Mouse (Mus musculus) induced T-regulatory cell, adult 2 months (primary cell): Measurements from ENCODE around the gene Tiparp.

Experiments
- DNase-seq: peaks from one replicate; pipeline ENCODE4 v3.0.0-alpha.2; 2012; ENCODE audit warnings: low read depth

Tiparp gene

DNA sequence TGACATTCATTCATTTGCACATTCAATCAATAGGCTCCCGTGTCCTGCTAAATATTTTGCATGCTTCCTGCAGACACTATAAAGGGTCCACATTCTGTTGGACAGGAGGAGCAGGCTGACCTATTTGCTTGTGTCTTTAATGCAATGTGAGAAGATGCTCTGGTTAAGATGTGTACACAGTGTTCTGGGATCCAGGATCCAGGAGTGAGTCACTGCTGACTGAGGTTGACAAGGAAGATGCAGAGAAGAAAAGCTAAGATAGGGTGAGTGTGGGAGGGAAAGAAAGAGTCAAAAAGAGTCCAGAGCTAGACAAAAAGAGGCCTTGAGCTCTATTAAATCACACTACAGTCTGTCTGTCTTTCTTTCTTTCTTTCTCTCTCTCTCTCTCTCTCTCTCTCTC lies 56.1 kb downstream of the Tiparp start:
- no peak for DNase-seq

DNA sequence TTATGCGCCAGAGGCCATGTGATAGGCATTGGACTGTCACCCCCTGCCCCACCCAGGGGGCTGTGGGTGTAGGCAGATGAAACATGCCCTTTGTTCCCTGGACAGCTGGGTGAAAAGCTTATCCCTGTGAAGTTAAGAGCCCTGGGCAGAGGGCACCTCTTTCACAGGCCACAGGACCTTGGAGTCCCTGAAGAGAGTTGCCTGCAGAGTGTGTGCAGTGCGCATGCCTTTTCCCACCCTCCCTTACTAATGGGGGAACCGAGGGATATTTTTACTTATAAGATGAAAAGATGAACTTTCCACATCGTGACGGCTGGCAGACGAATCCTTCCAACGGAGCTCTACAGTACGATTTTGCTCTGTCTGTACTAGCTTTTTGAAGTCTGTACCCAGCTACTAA lies 57.1 kb downstream of the Tiparp start:
- DNase-seq, result no peak

DNA sequence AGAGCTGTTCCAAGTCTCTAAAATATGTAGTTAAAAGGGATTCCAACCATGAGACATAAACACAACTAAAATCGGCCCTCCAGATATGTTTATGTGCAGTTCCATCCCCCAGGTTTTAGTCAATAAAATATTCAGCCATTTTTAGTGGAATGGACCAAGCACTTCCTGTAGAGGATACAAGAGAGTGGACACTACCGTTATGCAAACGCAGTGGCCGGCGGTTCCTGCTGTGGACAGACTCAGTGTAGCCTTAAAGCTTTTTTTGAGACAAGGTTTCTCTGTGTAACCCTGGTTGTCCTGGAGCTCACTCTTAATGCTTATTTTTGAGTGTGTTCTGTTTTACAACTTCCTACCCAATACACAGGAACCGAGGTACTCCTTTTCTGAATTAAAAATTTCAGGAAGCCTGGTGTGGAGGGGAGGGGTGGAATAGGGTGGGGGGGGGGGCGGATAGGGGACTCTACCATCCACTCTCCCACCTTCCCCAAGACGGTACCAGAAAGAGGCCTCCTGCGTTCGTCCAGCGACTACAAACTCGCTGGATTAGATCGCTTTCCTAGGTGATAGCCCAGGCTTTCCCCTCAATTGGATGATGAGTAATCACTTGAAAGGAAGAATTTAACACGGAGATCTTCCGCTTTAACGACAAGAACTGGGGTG lies 57.7 kb downstream of the Tiparp start:
- DNase-seq, result peak; percentile 4

DNA sequence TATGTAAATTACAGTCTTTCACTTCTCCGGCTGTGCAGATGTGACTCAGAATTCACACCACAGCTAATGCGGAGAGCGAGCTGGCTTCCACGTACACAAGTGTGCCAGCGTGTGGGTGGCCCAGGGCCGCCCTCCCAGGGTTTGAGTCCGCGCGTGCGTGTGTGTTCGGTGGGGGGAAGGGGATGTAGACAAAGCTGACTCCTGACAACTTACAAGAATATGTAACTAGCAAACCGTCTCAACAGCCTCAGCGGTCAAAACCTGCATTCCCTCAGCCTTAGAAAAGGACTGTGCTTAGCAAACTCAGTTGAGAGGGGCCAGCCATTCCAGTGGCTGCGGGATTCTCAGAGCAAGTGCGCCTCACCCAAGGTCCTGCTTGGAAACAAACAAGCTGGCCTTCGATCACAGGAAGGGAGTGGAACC lies 58.3 kb downstream of the Tiparp start:
- peak; percentile 70 for DNase-seq

DNA sequence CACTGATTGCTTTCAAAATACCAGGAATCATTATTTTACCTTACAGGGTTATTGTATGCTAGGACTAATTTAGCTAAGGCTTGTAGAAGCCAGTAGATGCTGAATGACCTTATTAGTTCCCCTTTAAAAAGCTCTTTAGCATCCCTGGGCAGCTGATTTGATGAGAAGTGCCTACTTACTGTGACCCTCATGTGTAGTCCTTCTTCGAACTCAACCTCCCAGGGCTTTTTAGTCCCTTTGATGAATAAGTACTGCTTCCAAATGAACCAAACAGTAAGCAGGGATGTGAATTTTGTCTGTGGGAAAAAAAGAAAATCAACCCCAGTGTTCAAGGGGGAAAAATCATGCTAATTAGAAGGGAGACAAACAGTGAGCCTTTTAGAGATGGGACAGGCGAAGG lies 58.8 kb downstream of the Tiparp start:
- DNase-seq, result peak; percentile 9

DNA sequence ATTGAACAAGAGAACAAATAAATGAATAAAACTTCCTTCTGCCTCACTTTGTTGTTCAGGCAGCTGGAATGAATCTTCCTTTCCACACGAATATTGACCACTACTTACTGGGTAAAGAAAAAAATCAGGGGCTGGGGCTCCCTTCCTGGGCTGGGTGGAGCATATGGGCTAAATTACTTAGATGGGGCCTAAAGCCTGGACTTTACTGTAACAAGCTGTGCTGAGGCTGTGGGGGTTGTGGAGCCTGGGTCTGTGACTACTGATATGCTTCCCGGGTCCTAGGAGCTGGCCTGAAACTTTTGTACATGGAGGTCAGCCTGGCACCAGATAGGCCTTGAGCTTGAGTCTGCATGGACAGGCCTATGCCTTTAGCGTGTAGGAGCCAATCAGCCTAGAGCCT lies 60.2 kb downstream of the Tiparp start:
- no peak for DNase-seq

DNA sequence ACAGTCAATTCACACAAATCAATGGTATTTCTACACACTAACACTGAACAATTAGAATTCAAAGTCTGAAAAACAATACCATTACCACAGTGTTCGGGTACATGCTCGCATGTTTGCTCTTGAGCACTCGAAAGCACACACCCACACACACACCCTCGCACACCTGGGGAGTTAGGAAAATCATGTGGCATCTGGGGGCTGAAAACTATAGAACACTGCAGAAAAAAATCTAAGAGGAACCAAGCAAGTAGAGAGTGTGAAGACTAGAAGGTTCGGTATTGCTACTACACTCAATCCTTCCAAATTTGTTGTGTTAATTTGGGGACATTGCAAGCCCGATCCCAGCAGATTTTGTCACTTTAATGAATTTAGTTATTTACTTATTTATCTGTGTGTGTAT lies 64.6 kb downstream of the Tiparp start:
- DNase-seq, result no peak

DNA sequence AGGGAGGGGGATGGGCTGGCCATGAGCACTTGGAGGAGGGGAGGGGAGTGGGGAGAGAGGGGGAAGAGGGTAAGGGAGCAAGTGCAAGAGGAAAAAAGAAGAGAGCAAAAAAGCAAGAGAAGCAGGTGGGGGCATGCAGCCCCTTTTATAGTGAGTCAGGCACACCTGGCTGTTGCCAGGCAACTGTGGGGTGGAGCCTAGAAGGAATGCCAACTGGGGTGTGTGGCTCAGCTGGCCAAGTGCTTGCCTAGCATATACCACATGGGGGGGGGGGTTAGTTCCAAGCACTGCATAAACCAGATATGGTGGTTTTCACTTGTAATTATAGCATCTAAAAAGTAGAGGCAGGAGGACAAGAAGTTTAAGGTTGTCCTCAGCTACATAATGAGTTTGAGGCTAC lies 66.3 kb downstream of the Tiparp start:
- DNase-seq, result no peak

DNA sequence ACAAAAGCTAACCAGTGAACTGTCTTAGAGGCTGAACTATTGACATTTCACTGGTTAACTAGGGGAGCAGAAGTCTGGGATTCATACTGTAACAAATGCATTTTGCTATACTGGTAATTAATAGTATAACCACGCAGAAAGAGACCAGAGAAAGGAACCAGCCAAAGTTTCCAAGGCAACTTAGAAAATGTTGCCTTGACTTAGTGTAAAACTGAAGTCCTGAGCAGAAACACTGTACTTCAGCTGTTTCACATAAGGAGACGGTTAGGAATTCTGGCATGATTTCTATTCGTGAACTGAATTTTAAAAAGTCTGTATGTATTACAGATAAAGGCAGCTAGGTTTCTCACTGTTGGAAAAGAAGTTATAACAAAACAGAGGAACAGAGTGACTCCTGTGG lies 67.0 kb downstream of the Tiparp start:
- no peak for DNase-seq

DNA sequence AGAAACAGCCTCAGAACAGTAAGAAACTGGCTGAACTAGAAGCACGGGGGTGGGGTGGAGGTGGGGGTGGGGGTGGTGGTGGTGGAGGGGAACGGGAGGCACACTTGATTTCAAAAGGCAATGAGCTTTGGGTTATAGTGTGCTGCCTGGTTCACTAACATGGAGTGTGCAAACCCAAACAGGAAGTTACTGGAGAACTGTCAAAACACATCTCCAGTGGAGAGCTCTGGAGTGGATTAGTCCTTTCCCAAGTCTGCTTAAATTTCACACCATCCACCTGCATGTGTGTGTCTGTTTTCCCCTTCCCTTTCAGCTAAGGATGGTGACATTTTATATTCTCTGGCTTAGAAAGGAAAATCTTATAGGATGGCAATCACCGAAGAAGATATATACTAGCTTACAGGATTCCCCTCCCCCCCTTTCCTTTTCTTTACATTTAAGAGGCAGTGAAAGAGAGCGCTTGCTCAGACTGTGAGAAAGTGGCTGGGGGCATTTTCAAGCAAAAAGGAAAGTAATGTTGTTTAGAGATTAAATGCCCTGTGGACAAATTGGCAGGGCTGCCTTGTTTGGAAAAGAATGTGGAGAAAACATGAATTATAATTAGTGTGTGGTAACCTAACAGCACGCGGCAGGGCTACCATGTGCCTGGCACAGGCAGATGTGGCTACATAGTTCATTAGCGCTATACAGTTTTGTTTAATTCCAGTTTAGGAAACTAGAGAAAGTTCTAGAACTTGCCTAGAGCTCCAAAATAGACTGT lies 70.0 kb downstream of the Tiparp start:
- no peak for DNase-seq

DNA sequence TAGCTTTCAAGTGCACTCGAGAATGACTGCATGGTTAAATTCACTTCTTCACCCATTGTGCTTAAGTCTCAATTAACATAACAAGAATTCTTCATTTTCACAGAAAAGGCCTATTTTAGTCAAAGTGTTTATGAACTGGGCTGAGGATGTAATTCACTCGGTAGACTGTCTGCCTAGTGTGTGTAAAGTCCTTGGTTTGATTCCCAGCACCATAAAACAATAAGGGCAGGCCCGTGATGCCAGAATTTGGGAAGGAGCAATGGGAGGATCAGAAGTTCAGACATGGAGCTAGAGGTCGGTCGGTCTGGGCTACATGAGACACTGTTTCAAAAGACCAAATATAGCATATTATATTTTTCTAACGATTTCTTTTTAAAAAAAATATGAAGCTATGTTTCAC lies 70.9 kb downstream of the Tiparp start:
- no peak for DNase-seq

DNA sequence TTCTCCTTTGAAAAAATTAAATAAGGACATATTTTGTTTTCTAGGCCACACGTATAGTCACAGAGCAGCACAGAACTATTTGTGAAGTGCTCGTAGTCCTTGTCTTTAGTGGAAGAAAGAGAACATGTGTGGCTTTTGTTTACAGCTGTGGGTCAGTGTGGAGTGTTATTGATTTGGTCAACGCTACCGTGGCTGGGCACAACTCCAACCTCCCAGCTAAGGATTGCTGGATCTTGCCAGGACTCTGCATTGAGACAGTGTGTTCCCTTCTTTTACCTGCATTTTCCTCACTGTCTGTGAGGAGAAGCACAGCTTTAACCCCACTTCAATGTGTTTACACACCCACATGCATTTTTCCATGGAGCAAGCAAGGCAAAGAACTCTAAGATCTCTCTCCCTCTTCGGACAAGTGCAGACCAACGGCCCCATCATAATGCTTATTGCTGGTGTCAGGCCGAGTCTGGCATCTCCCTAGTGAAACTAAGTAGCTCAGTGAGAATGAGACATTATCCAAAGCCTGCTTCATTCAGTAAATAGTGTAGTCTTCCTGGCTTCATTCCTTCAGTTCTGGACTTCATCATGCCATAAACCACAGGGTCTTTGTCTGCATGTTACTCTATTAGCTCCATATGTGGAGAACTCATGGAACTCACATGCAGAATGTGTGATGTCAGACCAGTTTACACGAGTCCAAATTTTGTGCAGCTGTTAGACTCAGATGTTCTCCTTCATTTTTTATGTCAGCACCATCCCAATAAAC lies 73.3 kb downstream of the Tiparp start:
- no peak for DNase-seq

DNA sequence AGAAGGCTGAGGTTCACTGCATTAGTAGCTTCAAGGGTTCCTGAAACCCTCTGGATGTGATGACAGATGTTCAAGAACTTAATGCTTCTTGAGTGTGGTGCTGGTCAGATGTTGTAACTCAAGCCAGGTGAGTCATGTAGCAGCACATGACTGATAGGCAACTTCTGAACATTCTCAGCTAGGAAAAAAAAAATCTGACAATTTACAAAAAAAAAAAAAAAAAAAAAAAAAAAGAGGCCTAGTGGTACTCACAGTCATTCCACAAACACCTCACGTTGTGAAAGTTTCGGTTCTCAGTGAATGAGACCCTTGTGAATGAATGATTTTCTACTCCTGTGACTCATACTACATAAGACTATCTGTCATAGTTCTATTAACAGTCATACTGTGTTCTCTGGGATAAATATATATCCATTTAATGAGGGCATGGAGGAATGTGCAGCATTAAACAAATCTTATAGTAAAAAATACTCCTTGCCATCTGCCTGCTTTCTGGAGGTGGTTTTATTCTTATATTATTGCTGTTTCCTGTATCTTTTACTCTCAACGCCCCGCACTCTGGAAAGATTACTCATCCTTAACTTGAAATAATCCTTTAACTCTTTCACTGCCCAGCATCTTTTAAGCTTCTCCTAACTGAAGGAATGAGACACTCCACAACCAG lies 75.3 kb downstream of the Tiparp start:
- peak; percentile 20 for DNase-seq
